Mouse (Mus musculus) megakaryocyte progenitor cell, adult 5-6 weeks (primary cell): ENCODE data around the gene Dohh. TPM values are rescaled to one million over a fixed set of nuclear protein-coding genes. Genes with fewer than 3 reads are reported as not detected.

Experiments used
- ATAC-seq: replicated peaks from 2 replicates; pipeline ENCODE4 v1.8.0; 2016; ENCODE audit warnings: mild to moderate bottlenecking, moderate TSS enrichment, inconsistent platforms; ENCODE audit not compliant: poor library complexity
- total RNA-seq, 2 experiments: library from RNA; stranded (forward) in 1 of 2; stranded (reverse) in 1 of 2; fragments of 157-497, 149-512 nt in 1 of 2; fragments of 200-1000 nt in 1 of 2; gene quantifications; 2 replicates each; pipeline versions ENCODE4 v1.2.3 to v1.2.4; 2015 to 2017

Dohh gene
- total RNA-seq, 2 experiments from 2014 or later, result 9.3 to 52.5 TPM

- peak; percentile 52 for ATAC-seq
These were observed 2.2 kb upstream of the Dohh start for GRCm38 (mm10) chr10:81382039-81382438.

DNA sequence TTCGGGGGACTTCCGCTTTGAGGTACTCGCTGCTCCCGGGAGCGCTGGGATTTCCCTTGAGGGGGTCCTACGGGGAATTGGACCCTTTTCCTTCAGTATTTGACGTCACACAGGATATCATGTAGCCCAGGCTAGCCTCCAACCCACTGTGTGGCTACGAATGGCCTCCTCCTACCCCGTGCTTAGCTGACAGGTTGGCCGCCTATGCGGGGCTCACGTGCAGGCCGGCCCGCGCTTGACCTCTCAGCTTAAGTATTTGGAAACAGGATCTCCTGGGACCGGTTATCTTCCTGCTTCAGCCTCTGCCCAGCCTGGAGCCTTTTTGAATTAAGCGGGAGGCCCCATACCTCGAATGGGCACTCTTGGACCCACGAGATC lies 366 bp downstream of the Dohh start:
- ATAC-seq, result peak; percentile 3; the same call in 1 of the 2 replicates

DNA sequence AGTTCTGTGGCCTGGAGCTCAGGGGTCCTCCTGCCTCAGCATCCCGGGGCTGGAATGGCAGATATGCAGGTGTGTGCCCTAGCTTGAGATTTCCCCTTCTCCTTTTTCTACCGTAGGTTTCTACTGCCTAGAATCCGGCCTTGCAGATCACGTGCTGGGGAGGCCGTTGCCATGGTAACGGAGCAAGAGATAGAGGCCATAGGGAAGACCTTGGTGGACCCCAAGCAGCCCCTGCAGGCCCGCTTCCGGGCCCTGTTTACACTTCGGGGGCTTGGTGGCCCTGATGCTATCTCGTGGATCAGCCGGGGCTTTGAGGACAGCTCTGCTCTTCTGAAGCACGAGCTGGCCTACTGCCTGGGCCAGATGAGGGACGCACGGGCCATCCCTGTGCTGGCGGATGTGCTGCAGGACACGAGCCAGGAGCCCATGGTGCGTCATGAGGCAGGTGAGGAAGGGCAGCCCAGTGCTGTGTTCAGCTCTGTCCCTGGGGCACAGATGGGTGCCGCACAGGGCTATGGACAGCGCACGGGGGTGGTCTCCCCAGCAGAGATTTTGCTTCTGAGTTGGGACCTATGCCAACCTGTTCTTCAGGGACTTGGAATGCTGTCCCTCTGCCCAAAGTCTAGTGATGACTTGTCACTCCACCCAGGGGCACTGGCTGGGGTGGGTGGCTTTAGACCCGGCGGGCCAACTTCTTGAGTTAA lies 1.5 kb downstream of the Dohh start:
- no peak for ATAC-seq

DNA sequence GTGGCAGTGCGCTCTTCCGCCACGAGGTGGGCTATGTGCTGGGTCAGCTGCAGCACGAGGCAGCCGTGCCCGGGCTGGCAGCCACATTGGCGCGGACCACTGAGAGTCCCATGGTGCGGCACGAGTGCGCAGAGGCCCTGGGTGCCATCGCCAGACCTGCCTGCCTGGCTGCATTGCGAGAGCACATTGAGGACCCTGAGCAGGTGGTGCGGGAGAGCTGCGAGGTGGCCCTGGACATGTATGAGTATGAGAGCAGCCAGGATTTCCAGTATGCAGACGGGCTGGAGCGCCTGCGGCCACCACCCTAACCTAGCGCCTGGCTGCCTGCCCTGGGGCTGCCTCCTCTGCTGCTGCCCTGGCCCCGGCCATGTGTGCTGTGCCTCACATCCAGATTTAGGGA lies 3.5 kb downstream of the Dohh start:
- ATAC-seq, result no peak

DNA sequence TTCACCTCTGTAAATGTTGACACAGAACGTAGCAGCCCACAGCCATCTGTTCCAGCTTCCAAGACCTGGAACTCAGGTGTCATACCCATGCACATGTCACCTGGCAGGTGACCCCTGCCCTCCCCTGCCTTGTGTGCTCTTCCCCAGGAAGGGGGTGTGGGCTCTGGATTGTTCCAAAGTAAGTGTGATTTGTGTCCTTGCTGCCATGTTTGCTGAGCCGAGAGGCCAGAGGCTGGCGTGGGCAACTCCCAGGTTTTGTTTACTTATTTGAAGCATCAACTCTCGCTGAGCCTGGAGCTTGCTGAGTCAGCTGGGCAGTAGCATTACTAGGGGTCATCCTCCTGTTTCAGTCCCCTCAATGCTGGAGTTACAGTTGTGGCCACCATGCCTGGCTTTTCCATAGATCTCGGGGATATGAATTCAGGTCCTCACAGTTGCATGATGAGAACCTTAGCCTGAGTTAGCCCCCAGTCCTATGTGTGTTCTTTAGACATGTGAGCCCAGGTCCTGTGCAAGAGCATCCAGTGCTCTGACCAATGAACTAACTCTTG lies 4.4 kb downstream of the Dohh start, which contains the start of gene Gm48552:
TSS of gene Gm48552 (plus strand) at position 501 of the 551 bp plus-strand sequence.
- no peak for ATAC-seq

- ATAC-seq, result no peak
These were observed 5.1 kb downstream of the Dohh start for GRCm38 (mm10) chr10:81389373-81389772.

DNA sequence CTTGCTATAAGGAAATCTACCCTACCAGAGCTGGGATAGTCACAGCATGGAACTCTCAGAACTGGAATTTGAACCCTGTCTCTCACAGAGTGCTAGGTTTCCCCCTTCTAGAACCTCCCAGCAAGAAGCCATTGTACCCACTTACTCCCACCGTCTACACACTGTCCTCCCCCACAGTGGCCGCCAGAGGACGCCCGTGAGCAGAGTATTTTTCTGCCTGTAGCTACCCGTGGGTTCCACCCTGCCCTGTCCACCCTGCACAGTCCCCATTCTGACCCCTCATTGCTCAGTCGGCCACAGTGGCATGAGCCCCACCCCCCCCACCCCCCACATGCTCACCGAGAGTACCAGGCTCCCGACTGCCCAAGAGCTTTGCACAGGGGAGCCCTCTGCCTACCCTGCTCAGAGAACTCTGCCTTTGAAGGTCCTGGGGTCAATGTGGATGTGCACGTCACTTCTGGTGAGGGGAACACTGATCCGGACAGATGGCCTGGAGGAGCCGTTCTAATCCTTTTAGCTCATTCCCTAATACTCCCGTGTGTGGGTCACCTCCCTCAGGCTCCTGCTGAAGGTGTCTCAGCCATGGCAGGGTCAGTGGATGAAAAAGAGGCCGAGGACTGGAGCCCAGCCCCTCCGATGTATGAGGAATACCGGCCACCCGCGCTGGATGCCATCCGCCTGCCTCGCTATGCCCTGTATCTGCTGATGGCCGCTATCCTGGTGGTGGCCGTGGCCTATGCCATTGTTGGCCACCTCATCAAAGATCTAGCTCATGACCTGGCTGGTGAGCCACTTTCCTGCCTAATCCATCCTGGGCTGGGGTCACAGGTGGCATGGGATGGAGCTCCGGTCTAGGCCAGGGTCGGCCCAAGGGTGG lies 5.8 kb downstream of the Dohh start:
- peak; percentile 78 for ATAC-seq

DNA sequence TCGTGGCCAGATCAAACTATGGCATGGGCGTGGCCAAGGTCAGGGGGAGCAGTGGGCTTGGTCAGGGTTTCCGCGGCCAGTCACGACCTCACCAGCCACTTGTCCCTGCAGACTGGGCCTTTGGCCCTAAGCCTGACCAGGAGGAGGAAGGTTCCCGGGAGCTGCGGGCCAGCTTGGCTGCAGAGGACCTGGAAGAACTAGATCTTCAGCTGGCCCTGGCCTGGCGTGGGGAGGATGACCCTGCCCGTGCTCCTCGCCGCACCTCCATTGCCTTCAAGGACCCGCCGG lies 6.4 kb downstream of the Dohh start:
- ATAC-seq, result no peak

DNA sequence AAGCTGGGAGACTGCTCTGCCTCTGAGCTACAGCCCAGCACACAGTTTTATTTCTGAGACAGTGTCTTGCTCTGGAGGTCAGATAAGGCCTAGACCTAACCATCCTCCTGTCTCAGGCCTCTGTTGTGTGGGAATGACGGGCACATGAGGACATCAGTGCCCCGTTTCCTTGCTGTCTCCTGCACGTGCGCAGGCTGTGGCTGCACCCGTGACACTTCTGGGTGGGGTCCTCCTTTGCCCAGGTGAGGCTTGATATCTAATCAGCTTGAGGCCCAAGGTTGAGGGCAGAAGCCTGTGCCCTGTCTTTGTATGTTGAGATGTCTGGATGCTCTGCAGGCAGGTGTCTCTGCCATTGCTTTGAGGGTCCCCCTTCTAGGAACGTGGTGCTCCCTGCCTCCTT lies 8.0 kb downstream of the Dohh start:
- no peak for ATAC-seq

GRCm38 (mm10) chr10:81392781-81393185 lies 8.6 kb downstream of the Dohh start, which contains the start of gene Smim24:
Gene Smim24, plus strand, starts transcription at chr10:81393051.
- ATAC-seq, result no peak

DNA sequence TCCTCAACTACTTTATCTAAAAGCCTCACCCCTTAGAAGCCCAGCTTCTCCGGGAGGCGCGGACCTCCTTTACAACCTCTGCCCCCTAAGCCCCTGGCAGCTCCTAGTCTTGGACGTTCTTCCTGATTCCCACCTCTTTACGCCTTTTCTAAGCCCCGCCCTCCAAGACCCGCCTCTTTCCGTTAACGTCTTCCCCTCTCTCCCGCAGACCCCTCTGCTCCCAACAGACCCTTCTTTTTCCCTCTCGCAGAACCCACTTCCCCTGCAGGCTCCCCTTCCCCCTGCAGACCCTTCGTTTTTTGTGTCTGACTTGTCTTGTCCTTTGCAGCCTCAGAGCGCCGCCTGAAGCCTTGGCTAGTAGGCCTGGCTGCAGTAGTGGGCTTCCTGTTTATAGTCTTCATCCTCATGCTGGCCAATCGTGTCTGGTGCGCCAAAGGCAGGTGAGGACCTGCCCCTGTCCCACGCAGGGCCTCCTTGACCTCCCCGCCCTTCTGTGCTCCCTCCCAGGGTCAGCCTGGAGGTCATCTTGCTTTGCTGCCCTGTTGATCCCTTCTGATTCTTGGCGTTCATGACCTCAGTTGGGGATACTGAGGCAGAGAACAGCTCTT lies 9.3 kb downstream of the Dohh start:
- ATAC-seq, result peak; percentile 49

- ATAC-seq, result peak; percentile 73
These were observed 10.9 kb downstream of the Dohh start for GRCm38 (mm10) chr10:81395127-81395526.

DNA sequence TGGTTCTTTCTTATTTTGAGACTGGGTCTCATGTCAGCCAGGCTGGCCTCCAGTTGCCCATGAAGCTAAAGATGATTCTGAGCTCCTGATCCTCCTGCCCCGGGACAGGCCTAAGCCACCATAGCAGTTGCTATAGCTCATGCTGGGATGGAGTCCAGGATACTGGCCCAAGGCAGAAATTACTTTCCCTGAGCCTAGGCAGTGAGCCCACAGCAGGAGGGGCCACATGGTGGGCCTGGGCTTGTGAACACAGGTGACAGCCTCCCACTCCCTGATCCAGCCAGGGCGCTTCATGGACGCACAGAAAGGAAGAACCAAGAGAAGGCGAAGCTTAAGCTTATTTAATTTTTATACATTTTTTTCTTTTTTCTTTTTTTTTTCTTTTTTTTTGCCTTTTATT lies 11.6 kb downstream of the Dohh start:
- ATAC-seq, result no peak

- no peak for ATAC-seq
These were observed 12.5 kb downstream of the Dohh start for GRCm38 (mm10) chr10:81396749-81397148.

- no peak for ATAC-seq
These were observed 15.1 kb downstream of the Dohh start for GRCm38 (mm10) chr10:81399296-81399695.

DNA sequence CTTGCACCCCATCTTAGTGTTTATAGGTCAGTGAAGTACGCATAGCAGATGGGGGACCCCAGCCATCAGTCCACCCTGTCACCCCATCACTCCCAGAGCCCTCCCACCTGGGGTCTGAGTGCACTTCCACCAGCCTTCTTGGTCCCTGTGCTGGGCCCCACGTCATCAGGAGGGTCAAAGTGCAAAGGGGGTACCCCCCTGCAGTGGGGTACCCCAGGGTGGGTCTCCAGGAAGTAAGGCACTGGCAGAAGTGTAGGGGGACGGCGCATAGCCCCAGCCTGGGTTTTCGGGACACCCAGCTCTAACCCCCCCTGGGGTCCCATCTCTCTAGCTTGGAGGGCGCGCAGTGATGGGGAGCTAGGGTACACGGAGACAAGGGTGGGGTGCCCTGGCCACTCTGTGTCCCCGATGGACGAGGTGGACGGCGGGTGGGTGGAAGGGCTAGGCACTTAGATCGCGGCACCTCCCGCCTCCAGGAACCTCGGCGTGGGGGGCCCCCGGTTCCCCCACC lies 15.6 kb downstream of the Dohh start:
- no peak for ATAC-seq

GRCm38 (mm10) chr10:81400371-81401204 lies 16.4 kb downstream of the Dohh start:
- ATAC-seq, result no peak

GRCm38 (mm10) chr10:81401205-81401520 lies 16.9 kb downstream of the Dohh start:
- ATAC-seq, result no peak

- ATAC-seq, result peak; percentile 73
These were observed 17.4 kb downstream of the Dohh start for GRCm38 (mm10) chr10:81401521-81402226.

DNA sequence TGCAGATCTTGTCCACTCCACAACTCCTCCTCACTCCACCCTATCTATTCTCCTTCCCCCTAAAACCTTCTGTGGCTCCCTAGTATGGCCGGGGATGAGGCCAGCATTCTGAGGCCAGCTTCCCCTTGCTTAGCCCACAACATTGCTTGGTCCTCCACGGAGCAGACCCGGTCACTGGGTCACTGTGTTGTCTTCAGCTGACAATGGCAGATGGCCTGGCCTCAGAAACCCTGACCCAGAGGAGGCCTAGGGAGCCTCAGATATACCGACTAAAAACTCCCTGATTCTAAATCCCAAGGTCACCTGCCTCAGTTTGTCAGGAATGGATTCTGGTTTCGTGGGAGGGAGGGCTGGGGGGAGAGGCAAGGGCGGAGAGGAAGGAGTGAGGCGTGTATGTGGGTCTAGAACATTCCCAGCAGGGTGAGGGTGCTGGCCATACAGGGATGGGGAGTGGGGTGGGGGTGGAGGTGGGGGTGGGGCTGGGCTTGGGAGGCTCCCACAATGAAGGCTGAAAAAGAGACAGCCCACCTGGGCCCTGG lies 18.1 kb downstream of the Dohh start:
- no peak for ATAC-seq
